Mouse (Mus musculus): ENCODE measurements around the gene Bsph2. TPM values are rescaled to one million over a fixed set of nuclear protein-coding genes. Genes with fewer than 3 reads are reported as not detected.

The Bsph2 gene
- total RNA-seq (2022): not detected

DNA sequence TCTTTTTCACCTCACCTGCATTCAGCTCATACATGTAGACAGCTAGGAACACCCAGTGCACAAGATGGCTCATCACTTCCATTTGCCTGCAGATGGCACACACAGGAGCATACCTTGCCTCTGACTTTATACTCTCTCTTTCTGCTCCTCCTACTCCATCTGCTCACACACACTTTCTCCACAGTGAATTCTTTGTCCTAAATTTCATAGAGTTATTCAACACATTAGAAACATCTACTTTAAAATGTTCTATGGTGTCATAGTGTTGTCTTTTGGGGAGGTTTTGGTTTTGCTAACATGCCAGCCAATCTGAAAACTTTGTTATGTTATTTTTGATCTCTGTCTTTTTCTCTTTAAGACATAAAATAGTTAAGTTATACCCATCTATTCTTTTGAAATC is at the start of gene Bsph2:
Bsph2 (minus strand) TSS at position 101 of the 400 bp plus-strand sequence.
- DNase-seq (ENCODE audit: low spot score in 2 of 2): no peak

DNA sequence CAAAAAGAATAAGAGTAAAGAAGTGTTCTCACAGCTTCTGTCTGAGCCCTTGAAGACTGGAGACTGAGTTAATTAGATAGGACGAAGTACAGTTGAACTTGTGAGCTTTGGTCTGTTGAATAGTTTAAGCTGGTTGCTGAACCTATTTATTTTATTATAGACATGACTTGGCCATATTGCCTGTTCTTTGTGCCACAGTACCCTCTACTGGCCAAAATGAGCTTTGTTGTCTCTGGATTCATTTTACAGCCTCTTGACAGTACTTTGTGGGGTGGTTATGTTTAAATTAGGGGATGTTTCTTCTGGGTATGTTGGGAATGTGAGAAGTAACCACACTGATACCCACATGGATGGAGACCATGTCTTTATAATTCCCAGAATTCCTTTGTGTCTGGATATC is 59.3 kb downstream of the Bsph2 start:
- no peak for DNase-seq (ENCODE audit: low spot score in 2 of 2)

Other genes with a start within 250 kb of the Bsph2 start
- gene Pla2g4c, start 246.4 kb downstream of the Bsph2 start, total RNA-seq (2022): under 1 TPM in 1 of 4 experiments, not detected in 3; 0.11 TPM
- not detected for gene Cabp5, start 172.9 kb downstream of the Bsph2 start, total RNA-seq (2022)
- gene Bsph1, start 120.2 kb downstream of the Bsph2 start, total RNA-seq (2022): not detected
- not detected for gene Sult2a5, start 52.9 kb upstream of the Bsph2 start, total RNA-seq (2022)
- not detected for gene Sult2a2, start 162.4 kb upstream of the Bsph2 start, total RNA-seq (2022)

Measured in gastrocnemius, adult 8-10 months (tissue).